Mouse (Mus musculus) urinary bladder, postnatal 25 days (tissue): Measurements from ENCODE around the gene Fbxo21.

Experiments
- DNase-seq: peaks from one replicate; pipeline ENCODE4 v3.0.0; 2022; ENCODE audit warnings: low spot score

The Fbxo21 gene

GRCm38 (mm10) chr5:118047091-118047757 is 70.7 kb downstream of the Fbxo21 start:
- DNase-seq, result no peak

- no peak for DNase-seq
Observed at GRCm38 (mm10) chr5:118048412-118048811, 71.9 kb downstream of the Fbxo21 start.

GRCm38 (mm10) chr5:118048928-118049327 is 72.4 kb downstream of the Fbxo21 start:
- DNase-seq, result no peak

- DNase-seq, result no peak
Observed at GRCm38 (mm10) chr5:118050743-118051142, 74.2 kb downstream of the Fbxo21 start.

GRCm38 (mm10) chr5:118051981-118052662 is 75.6 kb downstream of the Fbxo21 start:
- no peak for DNase-seq

GRCm38 (mm10) chr5:118053205-118053604 is 76.7 kb downstream of the Fbxo21 start:
- no peak for DNase-seq

- DNase-seq, result no peak
Observed at GRCm38 (mm10) chr5:118057508-118058111, 81.1 kb downstream of the Fbxo21 start.

GRCm38 (mm10) chr5:118058858-118059257 is 82.3 kb downstream of the Fbxo21 start:
- no peak for DNase-seq

- DNase-seq, result no peak
Observed at GRCm38 (mm10) chr5:118059646-118060045, 83.1 kb downstream of the Fbxo21 start.
